Mouse (Mus musculus): ENCODE data around the gene Accsl.

The Accsl gene

DNA sequence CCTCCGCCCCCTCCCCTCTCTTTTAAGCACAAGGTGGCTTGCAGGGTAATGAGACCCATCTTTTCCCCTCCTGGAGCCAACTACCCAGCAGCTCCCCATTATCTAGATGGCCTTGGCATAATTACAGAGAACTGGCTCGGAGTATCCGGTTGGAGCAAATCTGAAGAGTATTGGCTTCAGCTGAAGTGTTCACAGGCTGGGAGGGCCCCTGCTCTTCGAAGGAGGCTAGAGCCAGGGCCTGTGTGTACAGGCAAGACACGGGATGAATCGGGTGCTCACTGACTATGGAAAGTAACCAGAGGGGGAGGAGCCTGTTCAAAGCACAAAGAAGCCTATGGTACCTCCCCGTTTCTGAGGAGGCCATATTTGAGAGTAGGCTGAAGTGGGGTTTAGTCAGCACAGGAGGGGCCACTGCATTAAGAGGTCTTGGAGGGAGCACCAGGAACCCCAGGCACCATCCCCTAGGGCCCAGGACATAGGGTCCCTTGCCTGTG lies at the start of gene Accsl:
Accsl (minus strand) TSS at position 51 of the 494 bp plus-strand sequence.
- no peak for DNase-seq (ENCODE audit: low spot score in 2 of 2)

DNA sequence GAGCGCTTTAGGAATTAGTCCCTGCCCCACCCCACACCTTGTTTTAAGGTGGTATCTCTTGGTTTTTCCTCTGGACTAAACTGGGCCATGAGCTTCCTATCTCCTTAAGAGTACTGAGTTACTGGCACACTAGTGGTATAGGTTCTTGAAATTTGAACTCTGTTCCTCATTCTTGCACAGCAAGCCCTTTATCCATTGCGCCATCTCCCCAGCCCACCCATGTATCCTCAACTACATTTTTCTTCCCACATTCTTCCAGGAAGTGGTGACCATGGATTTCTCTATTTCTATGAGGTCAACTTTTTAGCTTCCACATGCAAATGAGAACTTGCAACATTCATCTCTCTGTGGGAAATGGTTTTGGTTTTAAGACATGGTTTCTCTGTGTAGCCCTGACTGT lies 44.6 kb upstream of the Accsl start:
- DNase-seq (ENCODE audit: low spot score in 2 of 2): no peak

DNA sequence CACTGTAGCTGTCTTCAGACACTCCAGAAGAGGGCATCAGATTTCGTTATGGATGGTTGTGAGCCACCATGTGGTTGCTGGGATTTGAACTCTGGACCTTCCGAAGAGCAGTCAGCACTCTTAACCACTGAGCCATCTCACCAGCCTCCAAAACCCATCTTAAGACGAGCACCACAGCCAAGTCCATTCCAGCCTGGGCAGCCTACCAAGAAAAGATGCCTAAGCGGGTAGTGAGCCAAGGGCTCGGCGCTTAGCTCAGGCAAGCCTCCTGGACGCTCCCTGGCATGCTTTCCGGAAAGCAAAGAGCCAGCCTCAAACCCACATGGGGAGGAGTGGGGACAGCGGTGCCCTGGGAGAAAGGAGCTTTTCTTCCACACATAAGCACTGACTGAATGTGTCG lies 43.0 kb upstream of the Accsl start:
- no peak for DNase-seq (ENCODE audit: low spot score in 2 of 2)

DNA sequence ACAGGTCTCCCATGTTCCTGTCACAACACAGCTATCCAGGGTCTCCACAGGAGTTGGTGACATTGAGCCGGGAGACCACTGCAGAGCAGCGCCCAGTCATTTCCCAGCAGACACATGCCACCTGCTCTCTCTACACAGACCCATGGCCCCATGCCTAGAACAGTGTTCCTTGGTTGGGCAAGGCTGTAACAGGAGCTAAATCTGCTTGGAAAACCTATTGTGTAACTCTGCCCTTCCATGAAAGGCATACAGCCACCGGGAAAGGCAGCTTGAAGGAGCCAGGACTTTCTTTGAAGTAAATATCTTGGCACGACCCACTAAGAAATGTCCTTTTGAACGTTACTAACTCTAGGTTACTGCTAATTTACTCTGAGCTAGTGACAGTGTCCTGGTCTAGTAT lies 40.8 kb upstream of the Accsl start:
- no peak for DNase-seq (ENCODE audit: low spot score in 2 of 2)

DNA sequence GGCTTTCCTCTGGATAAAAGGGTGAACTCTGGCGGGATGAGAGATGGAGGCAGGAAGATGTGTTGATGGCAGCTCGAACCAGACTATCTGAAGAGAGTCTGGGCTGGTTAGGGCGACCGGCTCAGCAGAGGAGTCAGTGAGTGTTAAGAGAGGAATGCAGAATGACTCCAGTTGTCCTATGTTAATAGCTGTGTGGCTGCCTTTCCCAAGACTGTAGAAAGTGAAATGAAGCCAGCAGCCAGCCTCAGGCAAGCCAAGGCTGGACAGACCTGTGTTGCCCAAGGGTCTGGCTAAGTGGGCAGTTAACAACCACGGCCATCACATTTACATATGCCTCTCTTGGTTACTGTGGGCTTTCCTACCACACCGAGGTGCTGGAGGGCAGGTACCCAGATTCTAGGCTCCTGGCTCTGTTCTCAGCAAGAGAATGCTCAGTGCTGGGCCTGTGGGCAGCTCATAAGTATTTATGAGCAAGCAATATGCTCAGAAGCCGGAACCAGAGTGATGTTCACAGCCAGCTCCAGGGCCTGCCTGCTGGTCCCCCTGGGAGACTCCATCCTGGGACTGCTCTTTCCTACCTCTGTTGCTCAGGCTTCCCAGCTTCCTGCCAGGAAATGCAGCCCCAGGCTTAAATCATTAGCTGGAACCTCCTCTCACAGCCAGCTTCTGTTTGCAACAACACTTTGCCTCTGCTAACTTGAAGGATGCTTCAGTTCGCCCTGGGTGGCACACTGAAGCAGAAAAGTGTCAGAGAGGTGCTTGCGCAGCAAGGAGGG lies 38.8 kb upstream of the Accsl start:
- no peak for DNase-seq (ENCODE audit: low spot score in 2 of 2)

DNA sequence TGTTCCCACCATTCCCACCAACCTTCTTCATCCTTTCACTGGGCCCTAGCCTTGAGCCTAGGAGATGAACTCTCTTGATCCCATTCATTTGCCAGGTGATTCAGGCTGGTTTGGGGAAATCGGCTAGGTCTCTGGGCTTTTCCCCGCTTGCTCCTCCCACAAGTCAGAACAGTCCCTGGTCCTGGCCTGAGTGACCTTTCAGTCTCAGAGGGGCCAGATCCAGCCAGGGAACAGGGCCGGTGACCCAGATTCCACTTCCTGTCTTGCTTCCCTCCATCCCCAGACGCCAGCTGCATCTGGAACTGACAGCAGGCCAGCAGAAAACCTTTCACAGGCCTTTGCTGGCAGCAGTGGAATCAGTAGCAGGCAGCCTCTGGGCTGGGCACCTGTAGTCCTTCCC lies 37.4 kb upstream of the Accsl start:
- DNase-seq (ENCODE audit: low spot score in 2 of 2): no peak

DNA sequence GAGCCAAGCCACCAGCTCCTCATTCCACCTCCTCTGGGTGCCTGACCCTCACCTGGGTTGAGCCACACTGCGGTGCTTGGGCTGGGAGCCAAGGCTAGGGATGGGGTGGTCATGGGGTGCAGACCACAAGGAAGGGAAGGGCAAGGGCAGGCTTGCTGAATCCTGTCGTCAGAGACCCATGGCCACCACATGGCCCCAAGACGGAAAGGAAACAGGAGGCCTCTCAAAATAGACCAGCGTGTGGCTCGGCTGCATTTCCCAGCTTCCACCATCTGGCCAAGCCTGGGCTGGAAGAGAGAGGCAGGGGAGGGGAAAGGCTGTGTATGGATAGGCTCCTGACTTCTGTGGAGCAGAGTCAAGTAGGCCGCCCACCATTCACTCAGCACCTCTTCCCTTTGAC lies 34.5 kb upstream of the Accsl start:
- DNase-seq (ENCODE audit: low spot score in 2 of 2): no peak

DNA sequence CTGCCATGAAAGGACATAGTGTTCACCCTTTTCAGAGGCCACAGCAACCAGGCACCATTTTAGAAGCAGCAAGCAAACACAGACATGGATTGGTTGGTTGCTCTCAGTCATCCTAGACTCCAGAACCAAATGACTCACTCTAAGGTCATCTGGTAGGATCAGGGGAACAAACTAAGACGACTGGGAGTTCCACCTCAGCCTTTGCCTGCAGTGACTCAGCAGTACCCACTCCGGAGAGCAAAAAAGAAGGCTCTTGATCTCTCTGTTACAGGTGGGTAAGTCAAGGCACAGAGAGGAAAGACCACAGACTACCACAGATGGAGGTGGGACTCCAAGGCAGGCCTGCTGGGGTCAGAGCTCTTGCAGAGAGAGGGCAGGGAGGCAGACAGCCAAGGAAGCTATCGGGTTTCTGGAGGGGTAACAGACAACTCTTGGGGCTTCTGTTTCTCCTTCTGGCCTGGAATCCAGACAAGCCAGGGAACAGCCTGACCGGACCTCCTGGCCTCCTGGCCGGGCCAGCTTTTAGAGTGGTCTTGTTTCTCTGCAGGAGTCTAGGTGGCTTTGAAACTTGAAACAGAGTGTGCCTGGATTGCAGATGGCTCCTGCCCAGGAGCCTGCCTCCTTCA lies 33.8 kb upstream of the Accsl start:
- no peak for DNase-seq (ENCODE audit: low spot score in 2 of 2)

DNA sequence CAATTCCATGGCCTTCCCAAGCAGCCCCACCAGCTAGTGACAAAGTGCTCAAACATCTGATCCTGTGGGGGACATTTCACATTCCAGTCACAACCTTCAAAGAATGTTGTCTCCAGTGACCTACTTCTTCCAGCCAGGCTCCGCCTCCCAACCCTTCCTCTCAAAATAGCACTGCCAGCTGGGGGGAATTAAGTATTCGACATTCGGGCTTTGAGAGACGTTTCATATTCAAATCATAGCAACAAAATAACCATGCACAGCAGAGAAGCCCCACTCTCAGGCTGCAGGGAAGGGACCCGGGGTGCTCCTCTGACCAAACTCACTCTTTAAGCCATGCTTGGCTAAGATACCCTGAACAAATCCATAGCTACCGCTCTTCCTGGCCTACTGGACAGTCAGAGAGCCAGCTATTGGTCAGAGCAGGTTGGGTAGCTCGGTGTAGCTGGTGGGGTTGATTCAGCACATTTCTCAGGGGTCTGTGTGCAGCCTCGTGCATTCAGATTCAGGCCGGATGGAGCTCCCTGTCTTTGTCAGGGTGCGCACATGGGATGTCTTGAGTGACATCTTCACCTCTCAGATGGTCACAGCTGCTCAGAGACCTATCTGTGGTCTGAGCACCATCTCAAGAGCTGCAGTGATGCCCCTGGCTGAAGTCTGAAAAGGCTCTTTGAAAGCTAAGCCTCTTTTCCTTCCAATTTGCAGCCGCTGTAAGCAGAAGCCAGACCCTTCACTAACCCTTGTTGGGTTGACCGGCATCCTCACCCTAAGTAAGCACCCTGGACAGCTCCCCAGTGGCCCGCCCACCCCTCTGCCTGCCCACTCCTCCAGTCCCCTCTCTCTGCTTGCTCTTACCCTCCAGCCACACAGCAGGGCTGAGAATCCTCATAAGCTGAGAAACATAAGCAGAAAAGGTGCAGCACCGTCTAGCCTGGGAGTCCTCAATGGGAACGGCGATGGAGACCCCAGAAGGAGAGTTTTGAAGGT lies 30.7 kb upstream of the Accsl start:
- no peak for DNase-seq (ENCODE audit: low spot score in 2 of 2)

DNA sequence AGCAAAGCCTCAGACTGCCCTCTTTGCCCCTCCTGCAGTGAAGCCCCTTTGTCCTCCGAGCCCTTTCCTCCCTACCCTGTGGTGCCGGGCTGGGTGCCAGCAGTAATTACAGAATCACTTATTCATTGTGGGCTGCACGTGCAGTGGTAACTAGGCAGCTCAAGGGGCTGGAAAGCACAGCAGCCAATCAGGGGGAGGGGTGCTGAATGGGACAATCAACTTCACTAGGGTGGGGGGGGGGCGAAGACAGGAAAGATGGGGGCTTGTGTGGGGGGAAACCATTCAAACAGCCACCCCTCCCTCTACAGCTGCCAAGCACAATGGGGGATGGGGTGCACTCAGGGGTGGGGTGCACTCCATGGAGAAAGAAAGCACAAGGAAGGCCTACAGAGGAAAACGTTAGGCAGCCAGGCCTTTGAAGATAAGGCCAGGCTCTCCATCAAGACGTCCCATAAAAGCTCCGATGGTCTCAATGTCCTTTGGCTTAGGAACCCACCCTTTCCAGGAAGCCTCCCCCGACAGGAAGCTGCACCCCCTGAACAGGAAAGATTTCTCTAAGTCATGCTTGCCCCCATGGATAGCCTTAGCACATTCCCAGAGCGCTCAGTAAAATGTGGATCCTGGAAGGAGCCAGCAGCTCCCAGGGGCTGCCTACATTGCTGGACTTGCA lies 22.8 kb upstream of the Accsl start:
- peak in 1 of 2 experiments; percentile 16 for DNase-seq (ENCODE audit: low spot score in 2 of 2)

DNA sequence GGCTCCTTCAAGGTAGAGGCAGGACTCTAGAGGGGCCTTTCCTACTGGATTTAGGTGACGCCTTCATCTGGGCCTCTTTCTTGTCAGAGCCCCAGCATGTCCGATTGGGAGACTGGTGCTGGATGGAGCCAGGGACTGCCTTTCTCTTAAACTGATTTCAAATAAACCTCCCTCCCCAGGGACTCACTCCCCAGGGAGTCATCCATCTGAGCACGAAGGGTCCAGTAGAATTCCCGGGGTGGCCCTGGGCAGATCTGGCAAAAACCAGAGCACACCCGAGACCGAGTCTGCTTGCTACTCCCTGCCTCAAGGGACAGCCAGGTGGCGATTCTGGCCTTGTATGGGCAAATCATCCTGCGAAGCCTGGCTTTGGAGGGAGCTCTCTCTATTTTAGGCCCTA lies 21.2 kb upstream of the Accsl start:
- no peak for DNase-seq (ENCODE audit: low spot score in 2 of 2)

DNA sequence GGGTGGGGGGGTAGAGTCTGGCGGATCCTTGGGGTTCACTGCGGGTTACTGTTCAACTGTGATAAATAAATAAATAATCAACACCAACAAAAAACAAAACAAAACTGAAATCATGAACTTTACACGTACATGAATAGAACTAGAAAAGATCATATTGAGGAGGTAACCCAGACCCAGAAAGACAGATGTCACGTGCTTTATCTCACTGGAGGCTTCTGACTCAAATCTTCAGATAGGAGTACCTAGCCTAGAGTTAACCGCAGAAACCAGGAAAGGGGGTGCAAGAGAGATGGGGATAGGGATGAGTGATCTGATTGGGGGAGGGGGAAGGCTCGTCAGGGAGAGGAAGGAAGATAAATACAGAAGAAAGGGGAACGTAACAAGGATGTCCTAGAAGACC lies 20.1 kb upstream of the Accsl start:
- no peak for DNase-seq (ENCODE audit: low spot score in 2 of 2)

DNA sequence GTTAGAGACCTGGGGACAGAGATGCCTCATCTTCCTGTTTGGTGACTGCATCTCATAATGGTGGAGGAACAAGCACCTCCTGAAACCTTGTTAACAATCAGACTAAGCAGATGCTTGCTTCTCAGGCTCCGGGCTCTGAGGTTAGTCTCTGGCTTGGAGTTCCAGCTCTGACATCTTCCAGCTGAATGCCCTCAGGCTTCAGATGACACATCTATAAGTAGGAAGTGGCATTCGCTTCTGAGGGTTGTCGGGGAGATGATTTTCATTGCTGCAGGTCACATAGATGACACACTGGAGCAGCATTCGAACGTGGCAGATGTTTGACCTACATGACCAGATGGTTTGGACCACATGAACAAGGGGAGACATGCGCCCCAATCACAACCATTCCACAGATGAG lies 19.4 kb upstream of the Accsl start:
- DNase-seq (ENCODE audit: low spot score in 2 of 2): no peak

DNA sequence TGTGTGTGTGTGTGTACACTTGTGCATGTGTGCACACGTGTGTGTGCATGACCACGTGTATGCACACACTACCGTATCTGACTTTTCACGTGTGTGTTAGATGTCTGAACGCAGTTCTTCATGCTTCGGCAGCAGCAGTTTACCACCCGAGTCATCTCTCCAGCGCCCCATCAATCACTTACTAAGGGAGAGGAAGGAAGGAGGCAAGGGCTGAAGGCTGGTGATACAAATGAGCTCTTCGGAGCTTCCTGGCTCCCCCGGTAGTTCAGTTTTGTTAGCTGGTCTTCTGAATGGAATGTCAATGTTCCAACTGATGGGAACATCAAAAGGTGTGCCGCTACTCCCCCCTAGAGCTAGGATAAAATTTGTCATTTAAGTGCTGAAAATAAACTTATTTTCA lies 18.3 kb upstream of the Accsl start:
- no peak for DNase-seq (ENCODE audit: low spot score in 2 of 2)

DNA sequence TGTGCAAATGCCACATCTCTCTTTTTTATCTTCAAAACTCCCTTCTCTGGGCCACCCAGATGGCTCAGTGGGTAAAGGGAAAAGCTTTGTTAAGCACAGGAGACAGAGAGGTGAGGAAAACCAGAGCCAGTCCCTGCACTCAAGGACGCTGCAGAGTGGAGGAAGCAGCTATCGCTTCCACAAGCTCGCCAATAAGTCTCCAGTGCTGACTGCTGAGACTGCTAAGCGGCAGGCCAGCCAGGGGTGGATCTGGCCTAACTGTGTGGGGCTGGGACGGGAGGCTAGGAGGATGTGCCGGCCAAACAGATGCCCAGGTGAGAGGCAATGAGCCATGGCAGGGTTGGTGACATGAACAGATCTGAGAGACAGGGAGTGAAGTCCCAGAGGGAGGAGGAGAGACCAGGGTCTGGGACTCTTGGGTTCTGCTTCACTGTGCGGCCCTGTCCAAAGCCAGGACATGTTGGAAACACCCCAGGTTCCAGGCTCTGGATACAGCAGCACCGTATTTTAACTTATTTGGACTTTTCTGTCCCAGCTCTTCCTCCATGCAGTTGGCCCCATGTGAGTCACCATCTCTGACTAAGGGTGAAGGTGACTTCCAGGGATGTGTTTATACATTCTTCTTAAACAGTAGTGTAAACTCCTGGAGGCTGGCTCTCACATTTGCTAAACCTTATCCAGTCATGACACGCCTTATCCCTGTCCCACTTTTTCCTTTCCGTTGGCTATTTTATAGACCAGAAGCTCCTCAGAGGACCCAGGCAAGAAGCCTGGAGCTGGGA lies 17.2 kb upstream of the Accsl start:
- no peak for DNase-seq (ENCODE audit: low spot score in 2 of 2)

DNA sequence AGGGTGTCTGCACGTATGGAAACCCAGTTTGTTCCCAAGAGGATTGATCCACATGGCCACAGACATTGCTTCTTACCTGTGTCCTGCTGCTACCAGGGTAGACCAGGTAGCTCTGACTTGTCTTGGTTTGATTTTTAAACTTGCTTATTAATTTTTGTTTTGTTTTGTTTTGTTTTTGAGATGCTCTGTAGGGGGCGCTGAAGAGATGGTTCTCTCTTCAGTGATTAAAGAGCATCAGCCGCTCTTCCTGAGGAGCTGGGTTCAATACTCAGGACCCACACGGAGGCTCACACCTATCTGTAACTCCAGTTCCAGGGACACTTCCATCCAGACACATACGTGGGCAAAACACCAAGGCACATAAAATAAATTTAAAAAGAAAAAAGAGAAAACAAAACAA lies 14.1 kb upstream of the Accsl start:
- no peak for DNase-seq (ENCODE audit: low spot score in 2 of 2)

DNA sequence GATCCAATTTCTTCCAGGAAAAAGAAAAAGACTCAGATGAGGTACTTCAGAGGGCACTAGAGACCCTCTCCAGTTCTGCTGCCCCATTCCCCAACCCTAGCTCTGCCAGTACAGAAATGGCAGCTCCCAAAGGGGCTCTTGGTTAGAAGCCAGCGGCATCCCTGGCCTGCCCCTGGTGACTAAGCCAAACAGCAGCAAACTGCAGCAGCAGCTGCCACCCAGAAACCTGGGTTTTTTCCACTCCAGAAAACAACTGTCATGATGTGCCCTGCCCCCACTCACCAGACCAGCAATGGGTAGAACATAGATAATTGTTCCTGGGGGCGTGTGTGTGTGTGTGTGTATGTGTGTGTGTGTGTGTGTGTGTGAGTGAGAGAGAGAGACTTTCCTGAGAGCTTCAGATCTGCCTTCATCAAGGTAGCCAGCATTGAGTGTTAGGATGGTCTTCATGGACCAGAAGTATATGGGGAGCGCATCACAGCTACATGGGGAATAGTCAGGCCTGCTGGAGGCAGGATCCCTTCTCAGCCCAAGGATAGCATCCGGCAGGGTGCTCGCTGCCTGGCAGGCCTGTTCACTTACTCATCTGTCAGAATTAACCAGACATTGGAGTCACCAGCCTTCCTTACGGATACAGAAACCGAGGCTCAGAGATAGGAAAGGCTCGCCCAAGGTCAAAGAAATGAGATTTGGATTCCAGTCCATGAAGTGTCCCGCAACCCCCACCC lies 12.8 kb upstream of the Accsl start:
- DNase-seq (ENCODE audit: low spot score in 2 of 2): no peak

DNA sequence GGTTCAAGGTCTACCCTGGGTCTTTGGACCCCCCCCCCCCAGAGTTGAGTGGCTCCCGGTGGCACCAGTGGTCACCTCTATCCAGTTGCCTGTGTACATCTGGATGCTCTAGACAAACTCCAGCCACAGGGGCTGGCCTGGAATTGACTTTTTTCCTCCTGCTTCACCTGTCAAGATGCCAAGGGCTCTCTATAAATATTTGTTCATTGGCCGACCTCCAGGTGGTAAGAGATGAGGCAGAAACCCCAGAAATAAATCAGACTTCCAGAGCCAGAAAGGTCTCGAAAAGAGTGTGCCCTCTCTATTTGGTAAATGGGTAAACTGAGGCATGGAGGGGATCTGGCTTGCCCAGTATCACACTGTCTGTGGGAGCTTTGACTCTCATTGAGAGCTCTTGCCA lies 12.0 kb upstream of the Accsl start:
- DNase-seq (ENCODE audit: low spot score in 2 of 2): no peak

DNA sequence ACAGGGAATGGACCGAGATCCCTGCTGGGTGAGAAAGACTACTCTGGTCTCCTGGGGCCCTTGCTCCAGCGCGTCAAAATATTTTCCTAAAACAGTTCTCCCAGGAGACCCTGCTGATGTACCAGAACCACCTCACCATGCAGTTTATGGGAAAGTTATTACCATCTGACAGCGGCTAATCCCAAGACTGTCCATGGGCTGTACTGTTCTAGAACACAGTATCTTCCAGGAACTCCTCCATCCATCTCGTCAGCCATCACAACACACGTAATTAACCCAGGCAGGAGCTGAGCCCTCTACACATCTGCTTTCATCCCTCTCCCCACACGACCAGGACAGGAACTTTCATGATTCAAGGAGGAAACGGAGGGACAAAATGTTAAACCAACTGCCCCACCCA lies 11.5 kb upstream of the Accsl start:
- no peak for DNase-seq (ENCODE audit: low spot score in 2 of 2)

DNA sequence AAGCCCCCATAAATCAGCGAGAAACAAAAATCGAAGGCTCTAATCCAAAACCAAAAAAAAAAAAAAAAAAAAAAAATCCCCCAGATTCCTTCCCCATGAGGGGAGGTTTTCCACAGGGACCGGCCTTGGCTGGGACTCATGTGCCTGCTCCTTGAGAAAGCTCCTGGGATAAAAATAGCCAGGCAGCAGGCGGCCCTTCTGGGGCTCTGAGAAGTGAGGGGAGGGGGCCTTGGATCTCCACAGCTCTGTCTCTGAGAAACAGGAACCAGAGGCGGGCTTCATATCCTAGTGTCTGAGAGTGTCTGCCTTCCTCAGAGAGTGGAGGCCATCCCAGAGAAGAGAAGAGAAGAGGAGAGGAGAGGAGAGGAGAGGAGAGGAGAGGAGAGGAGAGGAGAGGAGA lies 8.0 kb upstream of the Accsl start:
- no peak for DNase-seq (ENCODE audit: low spot score in 2 of 2)
